ENCODE assay signal across 7 mouse cellular contexts in the genomic region with DNA sequence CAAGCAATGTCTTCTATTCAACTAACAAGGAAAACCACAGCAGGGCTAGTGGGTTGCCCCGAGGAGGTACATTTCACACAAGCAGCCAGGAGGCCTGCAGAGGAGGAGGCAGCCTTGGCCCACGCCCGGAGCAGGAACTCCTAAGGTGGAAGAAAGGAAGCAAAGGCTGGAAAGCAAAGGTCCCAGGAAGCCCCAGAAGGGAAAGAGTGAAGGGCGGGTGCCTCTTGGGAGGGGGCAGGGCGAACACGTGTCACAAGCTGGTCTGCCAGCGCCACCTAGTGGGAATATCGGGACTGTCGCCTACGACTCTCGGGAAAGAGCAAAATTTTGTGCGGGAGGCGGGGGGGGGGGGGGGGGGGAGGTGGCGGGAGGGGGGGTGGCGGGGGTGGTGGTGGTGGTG.
DNase-seq lines count a peak whose midpoint lies in the region; ATAC-seq lines count a peak whose summit lies in the region.

No protein-coding gene starts in this region.

- H3K27ac ChIP-seq in embryonic facial prominence, embryonic 10.5 days (replicated peaks) = peak overlapping the region; percentile 78
- H3K27ac ChIP-seq in heart, embryonic 14.5 days (replicated peaks in 1 of 2; ENCODE audit: control insufficient read depth in 1 of 2, insufficient read depth in 1 of 2, low read depth in 2 of 2, low read length in 2 of 2) = no peak overlapping the region
- H3K27ac ChIP-seq in neural tube, embryonic 12.5 days = no peak overlapping the region

- no peaks in the 10 kb centered on the region for H3K27me3 ChIP-seq in embryonic facial prominence, embryonic 10.5 days (replicated peaks; ENCODE audit: low read depth, poor library complexity, severe bottlenecking)
- H3K27me3 ChIP-seq in heart, embryonic 14.5 days (ENCODE audit: control insufficient read depth, insufficient read depth, low read length) = no peaks in the 10 kb centered on the region
- no peaks in the 10 kb centered on the region for H3K27me3 ChIP-seq in neural tube, embryonic 12.5 days (replicated peaks)

- H3K36me3 ChIP-seq in embryonic facial prominence, embryonic 10.5 days (replicated peaks) = no peaks in the 10 kb centered on the region
- H3K36me3 ChIP-seq in heart, embryonic 14.5 days (ENCODE audit: control insufficient read depth, insufficient read depth, low read length) = no peaks in the 10 kb centered on the region
- H3K36me3 ChIP-seq in neural tube, embryonic 12.5 days = no peaks in the 10 kb centered on the region

- no peak for ATAC-seq in heart, embryonic 14.5 days (ENCODE audit: insufficient number of reproducible peaks, insufficient read depth, low FRiP score, low read depth)
- no peak for ATAC-seq in neural tube, embryonic 12.5 days (ENCODE audit: low FRiP score, low read depth)

- H3K9ac ChIP-seq in heart, embryonic 14.5 days (ENCODE audit: low read length) = peak overlapping the region; percentile 21; the same call in 1 of the 2 replicates
- H3K9ac ChIP-seq in neural tube, embryonic 12.5 days = peak overlapping the region; percentile 42; the same call in 1 of the 2 replicates

- 10% methylated on average over 7 of the region's 15 CpGs for WGBS in embryonic facial prominence, embryonic 10.5 days
- 1% methylated on average over 12 of the region's 15 CpGs for WGBS in heart, embryonic 14.5 days
- WGBS in neural tube, embryonic 12.5 days = 3% methylated on average over 8 of the region's 15 CpGs

- H3K9me3 ChIP-seq in embryonic facial prominence, embryonic 10.5 days = no peaks in the 10 kb centered on the region
- H3K9me3 ChIP-seq in heart, embryonic 14.5 days (ENCODE audit: control insufficient read depth, low read length) = no peaks in the 10 kb centered on the region
- H3K9me3 ChIP-seq in neural tube, embryonic 12.5 days = no peaks in the 10 kb centered on the region

- H3K4me2 ChIP-seq in heart, embryonic 14.5 days (ENCODE audit: low read length) = peak overlapping the region; percentile 56
- peak overlapping the region; percentile 51 for H3K4me2 ChIP-seq in neural tube, embryonic 12.5 days (replicated peaks)

- peak overlapping the region; percentile 46 for H3K4me3 ChIP-seq in embryonic facial prominence, embryonic 10.5 days
- peak overlapping the region in 1 of 2 experiments; percentile 19; a peak in 2 of 4 replicates for H3K4me3 ChIP-seq in heart, embryonic 14.5 days (ENCODE audit: control insufficient read depth in 1 of 2, insufficient read depth in 1 of 2, low read depth in 1 of 2, low read length in 2 of 2)
- peak overlapping the region; percentile 16; the same call in 1 of the 2 replicates for H3K4me3 ChIP-seq in neural tube, embryonic 12.5 days

- DNase-seq in adrenal gland, postnatal 36 days = peak; percentile 68 to 75
- peak; percentile 82 for DNase-seq in embryonic facial prominence, embryonic 10.5 days (ENCODE audit: low spot score)
- DNase-seq in kidney, postnatal 14 days = peak; percentile 55
- DNase-seq in liver = peak; percentile 45
- DNase-seq in urinary bladder, postnatal 10 days (ENCODE audit: low spot score) = peak; percentile 17

- 0 out of 2 replicates have a peak, but pooled peaks cover 3% of the 10 kb centered on the region for H3K4me1 ChIP-seq in embryonic facial prominence, embryonic 10.5 days
- no peaks in the 10 kb centered on the region; a peak in 1 of 4 replicates for H3K4me1 ChIP-seq in heart, embryonic 14.5 days (ENCODE audit: control insufficient read depth in 2 of 2, insufficient read depth in 2 of 2, low read length in 2 of 2)
- H3K4me1 ChIP-seq in neural tube, embryonic 12.5 days = no peaks in the 10 kb centered on the region

Comparison
In these comparisons a context has a peak if more than half of its experiments do, and no peak if none do; other contexts are left out.
1. DNase-seq: peak in every context shown above with its lines; median percentile 82 in embryonic facial prominence, embryonic 10.5 days; 72 in adrenal gland, postnatal 36 days; 55 in kidney, postnatal 14 days; 45 in liver; 17 in urinary bladder, postnatal 10 days.